Mouse (Mus musculus) left cerebral cortex, adult 11 months (tissue): ENCODE measurements at regions not wholly inside any gene's neighbourhood (a gene's known extent, or its start where the extent isn't known, plus 50 kb on each side); places are given as distances from the start of the nearest gene placed in this dataset.
A peak's percentile ranks its signal among the peaks of the same experiment; 100 is the strongest.

Experiments used
- DNase-seq: peaks from one replicate; pipeline ENCODE4 v3.0.0; 2022; ENCODE audit warnings: low spot score

DNA sequence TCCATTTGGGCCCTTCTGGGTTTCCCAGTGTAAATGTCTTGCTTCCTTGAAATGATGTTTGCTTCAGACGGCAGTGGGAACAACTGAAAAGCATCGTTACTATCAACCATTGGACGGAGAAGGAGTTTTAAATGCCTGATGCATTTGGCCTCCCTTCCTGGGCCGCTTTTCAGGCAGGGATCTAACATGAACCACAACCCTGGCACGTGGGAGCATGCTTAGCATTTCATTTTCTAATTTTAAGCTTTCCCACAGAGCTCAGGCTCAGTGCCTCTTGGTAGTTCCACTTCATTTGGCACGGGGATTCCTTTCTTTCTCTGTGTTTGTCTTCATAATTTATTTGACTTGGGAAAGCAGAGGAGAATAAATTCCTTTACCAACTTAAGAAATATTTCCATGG lies 406.6 kb upstream of the Nbea start:
- DNase-seq, result peak; percentile 1

DNA sequence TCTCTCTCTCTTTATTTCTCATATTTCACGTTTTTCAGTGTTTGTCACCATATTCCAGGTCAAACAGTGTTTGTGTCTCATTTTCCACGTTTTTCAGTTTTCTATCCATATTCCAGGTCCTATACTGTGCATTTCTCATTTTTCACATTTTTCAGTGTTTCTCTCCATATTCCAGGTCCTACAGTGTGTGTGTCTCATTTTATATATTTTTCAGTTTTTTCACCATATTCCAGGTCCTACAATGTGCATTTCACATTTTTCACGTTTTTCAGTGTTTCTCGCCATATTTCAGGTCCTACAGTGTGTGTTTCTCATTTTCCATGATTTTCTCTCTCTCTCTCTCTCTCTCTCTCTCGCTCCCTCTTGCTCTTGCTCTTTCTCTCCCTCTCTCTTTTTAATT lies 391.9 kb upstream of the Nbea start:
- no peak for DNase-seq

DNA sequence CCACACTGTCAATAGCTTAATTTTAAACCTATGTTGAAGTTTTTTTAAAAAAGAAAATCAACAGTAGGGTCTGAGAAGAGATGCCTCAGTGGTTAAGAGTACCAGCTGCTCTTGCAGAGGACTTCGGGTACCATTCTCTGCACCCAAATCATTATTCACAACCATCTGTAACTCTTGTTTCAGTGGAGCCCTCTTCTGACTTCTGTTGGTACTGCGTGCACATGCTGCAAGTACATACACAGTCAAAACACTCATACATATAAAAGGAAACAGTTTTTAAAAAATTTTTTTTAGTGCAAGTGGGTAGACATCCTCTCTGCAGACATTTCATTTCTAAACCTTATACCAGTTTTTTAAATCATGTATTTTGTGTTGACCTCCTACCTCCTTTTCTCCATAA lies 352.7 kb upstream of the Nbea start:
- DNase-seq, result no peak

DNA sequence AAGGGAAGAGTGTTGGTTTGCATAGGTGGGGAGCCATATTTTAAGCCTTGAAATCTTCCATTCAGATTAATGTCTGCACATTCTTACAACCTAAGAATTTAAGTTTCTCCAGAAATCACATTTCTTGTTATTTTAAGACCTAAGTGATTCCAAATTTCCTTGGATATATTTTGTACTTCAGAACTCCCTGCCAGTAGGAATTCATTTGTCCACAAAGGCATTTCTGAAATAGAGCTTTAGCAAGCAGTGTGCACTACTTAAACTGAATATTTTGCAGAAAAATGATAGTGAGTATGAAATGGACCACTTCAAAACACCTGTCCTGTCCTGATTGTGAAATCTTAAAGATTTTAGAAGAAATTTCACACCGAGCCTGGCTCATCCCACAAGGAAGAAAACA lies 320.9 kb upstream of the Nbea start:
- no peak for DNase-seq

DNA sequence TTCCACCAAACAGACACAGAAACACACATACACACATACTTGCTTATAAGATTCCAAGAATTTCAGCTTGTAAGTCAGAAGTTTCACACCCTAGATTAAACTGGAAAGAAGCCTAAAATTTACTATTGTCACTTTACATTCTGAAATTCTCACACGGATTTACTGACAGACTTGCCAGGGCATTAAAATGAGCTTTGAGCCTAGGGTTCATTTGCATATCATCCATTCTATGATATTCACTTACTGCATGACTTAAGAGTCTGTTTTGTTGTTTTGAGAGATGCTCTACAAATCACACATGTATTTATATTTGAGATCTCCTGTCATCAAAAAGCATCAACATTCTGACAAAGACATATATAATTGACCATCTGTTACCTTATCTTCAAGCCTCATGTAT lies 315.8 kb upstream of the Nbea start:
- no peak for DNase-seq

DNA sequence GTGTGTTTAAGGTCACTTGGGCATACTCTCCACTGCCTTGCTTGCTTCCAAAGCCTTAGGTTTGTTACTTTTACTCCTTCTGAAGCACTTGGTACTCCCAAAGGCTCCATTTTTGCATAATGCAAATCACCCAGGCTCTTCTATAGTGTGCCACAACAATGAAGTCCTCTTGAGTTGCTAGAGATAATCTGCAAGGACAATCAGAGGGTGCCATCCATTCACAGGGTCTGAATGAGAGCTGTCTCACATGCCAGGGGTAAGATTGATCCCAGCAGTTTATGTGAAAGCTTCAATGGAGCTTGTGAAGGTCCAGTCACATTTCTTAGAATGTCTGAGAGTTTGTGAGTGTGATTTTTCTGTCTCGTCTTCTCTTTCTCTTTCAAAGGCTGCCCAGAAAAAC lies 310.4 kb upstream of the Nbea start:
- no peak for DNase-seq

DNA sequence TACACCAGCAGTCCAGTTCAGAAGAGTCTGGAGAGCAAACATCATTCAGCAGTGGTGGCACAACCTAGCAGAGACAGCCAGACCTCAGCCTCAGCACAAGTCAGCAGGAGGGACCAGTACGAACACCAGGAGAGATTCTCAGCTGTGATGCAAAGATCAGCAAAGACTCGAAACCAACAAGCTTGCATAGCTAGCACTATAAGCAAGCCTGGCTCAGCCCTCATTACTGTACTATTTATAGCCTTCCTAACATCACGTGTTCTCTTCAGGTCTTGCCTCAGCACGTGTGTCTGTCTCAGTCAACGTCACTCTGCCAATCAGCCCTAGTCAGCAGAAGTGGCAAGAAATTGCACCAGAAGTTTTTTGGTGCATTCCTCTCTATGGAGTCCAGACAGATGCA lies 305.7 kb upstream of the Nbea start:
- DNase-seq, result no peak

DNA sequence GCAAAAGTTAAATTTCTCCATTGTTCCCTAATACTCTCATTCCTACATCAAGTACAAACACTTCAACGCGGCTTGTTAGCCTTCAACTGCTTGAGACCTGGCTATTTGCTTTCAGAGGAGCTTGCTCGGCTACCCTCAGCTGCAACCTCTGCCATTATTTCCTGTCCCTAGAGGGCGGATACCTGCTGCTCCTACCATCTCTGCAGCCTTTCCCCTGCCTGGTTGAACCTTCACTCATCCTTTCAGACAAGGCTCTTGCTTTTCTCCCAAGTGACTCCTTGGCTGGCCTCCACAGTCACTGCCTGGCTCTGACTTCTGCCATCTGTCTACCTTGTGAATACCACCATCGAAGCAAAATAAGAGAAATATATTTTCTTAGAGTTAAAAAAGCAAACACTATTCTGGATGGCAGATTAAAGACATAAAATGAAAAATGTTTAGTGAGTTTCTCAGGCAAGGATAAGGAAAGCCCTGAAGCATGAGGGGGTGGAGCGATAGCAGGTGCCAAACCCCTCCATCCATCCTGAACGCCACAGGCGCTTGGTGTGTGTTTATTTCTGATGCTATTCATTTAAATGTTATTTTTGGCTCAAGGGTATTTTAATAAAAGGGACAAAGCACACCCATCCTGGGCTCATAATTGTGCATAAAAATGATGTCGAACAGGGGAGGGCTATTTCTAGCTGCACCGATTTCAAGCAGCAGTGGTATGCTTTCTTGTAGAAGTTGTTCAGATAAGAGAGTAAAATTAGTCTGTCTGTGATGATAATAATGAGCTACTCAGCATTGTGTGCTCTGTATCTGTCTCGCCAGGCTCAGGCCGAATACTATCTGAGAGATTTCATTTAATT lies 302.3 kb upstream of the Nbea start:
- DNase-seq, result no peak

DNA sequence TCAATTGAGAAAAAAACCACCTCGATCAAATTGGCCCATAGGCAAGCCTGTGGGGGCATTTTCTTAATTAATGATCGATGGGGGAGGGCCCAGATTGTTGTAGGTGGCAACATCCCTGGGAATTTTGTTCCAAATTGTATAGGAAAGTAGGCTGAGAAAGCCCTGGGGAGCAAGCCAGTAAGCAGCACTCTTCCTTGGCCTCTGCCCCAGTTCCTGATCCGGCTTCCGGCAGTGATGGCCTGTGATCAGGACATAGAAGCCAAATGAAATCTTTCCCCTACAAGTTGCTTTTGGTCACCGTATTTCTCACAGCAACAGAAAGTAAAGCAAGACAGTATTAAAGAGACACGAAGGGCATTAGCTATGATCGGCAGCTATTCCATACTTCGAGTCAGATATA lies 300.6 kb upstream of the Nbea start:
- no peak for DNase-seq

DNA sequence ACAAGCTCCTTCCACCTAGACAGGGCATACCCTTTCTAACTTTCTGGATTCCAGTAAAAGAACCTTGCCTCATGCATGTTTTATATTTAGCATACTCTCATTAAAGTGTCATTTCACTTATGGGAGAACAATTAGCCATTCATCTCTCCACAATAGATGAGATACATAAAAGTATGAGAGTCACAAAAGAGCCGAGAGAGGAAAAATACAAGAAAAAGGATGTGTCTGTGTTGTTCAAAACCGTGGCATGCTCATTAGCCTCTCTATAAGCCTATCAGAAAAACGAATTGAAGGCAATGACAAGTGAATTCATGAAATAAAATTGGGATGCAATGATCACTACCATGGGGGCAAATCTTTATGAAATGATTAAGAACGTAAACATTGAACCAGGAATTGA lies 299.9 kb upstream of the Nbea start:
- DNase-seq, result no peak

DNA sequence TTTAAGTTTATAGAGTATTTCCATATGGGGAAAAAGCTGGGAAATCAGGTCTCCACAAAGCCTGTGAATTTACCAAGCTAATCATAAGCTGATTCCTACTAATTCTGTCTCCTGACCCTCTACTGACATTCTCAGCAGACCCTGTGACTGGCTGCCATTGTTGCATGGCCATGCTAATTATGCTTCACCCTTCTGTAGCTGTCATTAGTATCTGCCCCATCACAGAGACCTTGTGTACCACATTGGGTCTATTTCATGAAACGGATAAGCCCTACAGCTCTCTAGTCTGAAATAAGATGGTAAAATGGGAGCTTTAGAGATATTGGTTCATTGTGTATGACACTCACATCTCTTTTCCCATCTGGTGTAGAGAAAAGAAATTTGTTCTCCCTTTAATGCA lies 296.0 kb upstream of the Nbea start:
- DNase-seq, result no peak

DNA sequence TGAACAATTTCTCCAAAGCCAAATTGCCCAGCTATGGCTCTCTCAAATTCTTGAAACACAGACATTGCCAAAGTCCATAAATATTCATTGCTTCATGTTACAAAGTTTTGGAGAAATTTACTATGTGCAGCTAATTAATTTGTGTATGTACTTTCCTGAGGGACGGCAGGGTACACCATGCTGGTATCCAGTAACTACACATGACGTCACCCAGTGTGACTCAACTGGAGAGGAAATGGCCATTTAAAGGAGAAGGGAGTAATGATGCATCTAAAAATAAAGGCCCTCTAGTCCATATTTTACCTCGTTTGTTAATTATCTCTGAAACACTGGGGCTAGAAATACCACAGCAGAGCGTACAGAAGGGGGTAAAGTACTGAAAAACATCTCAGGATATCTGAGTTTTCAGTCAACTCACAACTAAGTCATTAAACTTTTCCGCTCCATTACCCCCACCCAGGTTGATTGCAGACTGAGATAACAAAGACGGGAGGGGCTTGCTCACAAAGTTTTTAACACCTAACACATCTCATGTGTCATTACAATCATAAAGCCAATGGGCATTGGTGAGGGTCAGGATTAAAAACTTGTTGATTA lies 295.1 kb upstream of the Nbea start:
- no peak for DNase-seq

DNA sequence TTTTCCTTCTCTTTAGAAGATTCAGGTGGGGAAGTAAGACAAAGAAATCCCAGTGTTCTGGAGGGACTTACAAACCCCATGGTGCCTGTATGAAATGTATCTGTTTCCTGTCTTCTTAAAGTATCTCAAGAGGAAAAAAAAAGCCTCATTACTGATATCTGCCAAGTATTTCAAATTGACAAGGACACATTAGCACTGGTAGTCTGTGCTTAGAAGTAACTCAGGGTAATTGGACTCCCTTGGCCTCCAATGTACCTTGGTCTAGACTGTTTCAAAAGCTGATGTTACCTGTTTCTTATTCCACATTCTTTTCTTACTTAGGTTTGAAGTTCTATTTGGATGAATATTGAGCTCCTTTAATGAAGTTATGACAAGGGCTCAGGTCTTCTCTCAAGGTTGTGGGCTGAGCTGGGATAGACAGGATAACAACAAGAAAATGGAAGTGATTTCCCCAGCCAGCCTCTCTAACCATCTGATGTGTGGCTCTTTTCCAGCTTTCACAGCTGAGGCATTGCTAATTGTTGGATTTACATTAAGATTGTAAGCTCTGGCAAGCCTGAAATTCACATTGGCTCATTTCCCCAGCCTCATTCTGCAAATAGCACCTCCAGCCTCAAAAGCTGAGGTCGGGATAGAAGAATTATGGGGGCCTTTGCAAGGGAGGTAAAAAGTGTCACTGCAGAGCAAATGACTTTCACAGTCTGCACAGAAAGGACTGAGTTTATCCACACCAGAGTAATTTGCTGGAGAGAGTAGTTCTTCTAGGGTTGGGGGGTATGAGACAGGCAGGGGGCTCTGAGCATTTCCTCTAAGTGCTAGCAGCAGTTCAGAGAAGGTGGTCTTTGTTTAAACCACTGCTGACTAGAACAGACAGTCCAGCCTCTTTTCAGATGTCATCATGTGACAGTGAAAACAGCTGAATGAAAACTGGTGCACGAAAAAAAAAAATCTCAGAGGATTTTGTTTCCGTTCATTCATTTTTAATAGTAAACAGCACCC lies 292.3 kb upstream of the Nbea start:
- peak; percentile 17 for DNase-seq

DNA sequence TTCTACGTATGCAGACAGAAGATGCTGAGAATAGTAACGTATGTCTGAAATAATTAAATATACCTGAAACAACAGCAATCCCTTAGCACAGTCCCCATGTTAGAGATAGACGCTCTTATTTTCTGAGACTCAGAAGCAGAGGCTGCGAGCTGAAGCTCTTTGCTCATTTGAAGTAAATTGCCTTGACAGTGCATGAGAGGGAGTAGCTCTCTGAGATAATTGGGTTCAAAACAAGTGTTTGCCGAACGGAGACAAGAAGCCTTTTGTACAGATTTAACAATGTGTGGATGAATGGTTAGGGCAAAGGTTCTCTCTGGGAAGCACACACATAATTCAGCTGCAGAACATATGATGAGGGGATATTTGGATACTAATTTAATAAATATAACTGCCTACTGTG lies 289.1 kb upstream of the Nbea start:
- DNase-seq, result no peak

DNA sequence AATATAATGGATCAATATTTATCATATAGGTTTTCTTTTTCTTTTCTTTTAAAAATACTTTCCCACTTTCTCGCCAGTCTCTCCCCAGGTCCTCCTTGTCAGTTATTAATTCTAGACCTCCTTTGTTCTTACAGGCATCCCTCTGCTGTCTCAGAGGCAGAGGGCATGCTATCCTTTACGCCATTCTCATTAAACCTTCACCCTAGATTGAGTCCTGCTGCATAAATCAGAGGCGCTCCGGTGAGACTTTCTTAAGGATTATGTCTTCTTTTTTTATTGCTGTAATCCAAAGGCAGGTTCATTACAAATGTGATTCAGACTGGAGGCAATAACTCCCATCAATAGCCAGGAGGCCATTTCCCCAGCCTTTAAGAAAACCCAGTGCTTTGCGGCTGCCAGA lies 288.3 kb upstream of the Nbea start:
- DNase-seq, result no peak

DNA sequence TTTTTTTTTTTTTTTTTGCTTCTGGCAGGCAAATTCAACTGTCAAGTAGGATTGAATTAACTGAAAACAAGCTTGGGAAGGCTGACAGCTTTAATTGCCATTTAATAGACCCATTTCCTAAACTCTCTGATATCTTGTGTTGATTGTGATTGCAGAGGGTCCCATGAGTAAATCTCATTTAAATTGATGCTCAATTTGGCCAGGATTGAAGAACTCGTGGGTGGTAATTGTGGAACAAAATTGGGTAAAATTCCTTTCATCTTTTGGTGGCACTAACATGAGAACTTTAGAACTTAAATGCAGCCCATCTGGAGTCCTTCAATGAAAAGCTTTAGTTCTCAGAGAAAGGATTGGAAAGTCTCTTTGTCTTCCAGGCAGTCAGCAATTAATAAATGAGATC lies 287.7 kb upstream of the Nbea start:
- DNase-seq, result no peak

DNA sequence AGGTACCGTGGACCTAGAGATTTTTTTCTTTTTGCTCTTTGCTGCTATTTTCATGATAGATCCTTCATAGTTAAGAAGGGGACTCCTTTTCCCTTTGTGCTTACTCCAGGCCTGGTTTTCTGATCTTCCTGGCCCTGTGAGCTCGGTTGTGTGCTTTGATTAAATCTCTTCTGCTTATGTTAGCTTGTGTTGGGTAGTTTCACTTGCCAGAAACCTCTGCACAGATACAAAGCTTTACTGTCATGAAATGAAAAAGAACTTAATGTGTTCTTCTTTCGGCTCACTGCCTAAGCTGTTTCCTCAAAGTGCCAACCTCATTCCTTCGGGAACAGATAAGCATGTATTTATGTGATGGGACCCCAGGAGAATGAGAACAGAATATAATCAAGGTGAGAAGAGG lies 274.1 kb upstream of the Nbea start:
- no peak for DNase-seq

DNA sequence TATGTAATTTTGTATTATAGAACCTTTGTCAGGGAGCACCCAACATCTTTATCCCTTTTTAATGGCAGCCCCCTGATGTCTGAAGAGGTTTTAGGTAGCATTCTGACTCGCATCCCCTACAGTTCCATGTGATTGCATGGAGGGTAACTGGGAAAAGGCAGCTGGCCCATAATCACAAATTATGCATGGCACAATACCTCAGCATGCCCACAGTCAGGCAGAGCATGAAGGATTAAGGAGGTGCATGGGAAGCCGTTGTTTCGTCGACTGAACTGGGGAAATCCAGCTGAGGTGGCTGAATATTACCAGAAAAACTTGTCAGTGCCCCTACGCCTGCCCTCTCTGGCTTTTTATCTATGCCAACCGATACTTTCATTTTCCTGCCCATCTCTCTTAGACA lies 272.8 kb upstream of the Nbea start:
- no peak for DNase-seq

DNA sequence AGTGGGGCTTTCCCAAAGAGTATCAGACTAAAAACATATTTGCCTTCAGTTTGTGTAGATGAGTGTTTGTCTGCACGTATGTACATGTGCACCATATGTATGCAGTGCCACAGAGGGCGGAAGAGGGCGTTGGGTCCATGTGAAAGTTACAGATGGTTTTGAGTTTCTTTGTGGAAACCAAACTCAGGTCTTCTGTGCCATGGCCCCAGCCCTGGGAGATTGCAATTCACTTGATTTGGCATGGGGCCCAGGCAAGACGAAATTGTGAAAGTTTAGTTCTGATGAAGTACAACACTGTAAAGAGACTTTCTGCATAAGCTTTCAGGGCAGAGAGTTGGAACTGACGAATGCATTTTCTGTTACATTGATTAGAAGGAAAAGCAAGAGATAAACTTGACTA lies 255.4 kb upstream of the Nbea start:
- DNase-seq, result no peak

DNA sequence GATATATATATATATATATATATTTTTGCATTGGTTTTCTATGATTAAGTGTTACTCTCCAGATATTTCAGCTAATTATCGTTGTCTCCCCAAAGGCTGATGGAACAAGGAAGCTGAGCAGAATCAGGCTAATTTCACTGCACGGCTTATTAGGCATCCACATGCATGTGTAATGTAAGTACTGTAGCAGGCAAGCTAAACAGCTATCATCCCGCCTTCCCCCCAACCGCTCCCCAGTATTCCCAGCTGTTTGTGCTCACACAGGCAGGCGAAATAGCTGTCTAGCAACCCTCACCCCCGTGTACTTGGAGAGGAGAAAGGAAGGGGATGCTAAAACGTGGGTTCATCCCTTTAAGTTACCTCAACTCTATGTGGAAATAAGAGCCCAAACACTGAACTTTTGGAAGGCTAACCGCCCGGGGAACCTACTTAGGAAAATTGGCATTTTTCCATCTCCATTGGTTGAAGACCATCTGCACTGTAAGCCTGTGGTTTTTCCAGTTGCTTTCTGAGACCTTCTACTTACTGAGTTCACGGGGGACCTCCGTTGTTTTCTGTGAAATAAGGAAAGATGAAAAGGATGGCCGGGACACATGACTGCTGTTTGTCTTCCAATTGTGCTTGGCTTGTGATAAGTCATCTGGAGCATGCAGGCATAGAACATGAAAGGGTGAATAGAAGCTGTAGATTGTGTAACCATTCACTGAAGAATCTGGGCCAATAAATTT lies 254.7 kb upstream of the Nbea start:
- no peak for DNase-seq

DNA sequence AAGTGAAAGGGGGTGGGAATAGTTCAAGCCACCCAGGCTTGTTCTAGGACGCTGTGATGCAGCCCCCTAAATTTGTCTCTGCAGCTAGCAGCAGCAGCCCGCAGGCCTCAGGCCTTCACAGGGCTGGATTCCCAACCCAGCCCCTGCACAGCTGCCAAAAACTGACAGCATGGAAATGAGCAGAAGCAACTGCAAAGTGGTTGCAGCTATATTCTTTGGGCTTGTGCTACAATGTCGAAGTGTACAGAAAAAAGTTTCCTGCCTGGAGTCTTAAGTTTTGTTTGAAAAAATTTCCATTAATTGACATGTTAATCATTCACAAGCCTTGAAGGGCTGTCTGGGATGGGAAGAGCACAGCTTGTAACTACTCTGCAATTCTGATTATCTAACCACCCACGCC lies 253.6 kb upstream of the Nbea start:
- peak; percentile 2 for DNase-seq

DNA sequence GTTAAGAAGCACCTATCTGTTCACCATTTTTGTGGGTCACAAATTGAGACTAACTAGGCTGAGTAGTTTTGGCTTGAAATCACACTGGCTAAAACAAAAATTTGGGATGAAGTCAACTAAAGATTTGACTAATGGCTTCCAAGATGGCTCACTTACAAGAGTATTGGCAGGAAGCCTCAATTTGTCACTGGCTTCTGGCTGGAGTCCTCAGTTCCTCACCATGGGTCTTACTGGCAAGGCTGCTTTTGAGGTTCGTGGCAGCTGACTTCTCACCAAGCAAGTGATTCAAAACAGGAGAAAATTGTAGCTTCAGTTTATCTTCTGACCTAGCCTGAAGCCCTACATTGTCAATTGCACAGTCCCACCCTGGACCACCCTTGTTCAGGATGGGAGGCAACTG lies 250.0 kb upstream of the Nbea start:
- no peak for DNase-seq
